Mouse (Mus musculus) midbrain, embryonic 12.5 days (tissue): ENCODE measurements at regions not wholly inside any gene's neighbourhood (a gene's known extent, or its start where the extent isn't known, plus 50 kb on each side); places are given as distances from the start of the nearest gene placed in this dataset.

Experiments
- ATAC-seq: fragments of 200-750 bp; cut with Nextera tagmentation; 2 replicates; pipeline ENCODE4 v1.8.0; 2017; ENCODE audit warnings: low read depth, moderate TSS enrichment, moderate library complexity; ENCODE audit not compliant: low FRiP score
- H3K27ac ChIP-seq: fragments of 300-500 bp; sonication (generic); replicated peaks from 2 replicates; pipeline ENCODE4 v1.5.1; 2016; ENCODE audit warnings: mild to moderate bottlenecking
- H3K27me3 ChIP-seq: fragments of 300-500 bp; sonication (generic); 2 replicates; pipeline ENCODE4 v1.6.1; 2016; ENCODE audit warnings: mild to moderate bottlenecking
- H3K36me3 ChIP-seq: fragments of 300-500 bp; sonication (generic); 2 replicates; pipeline ENCODE4 v1.6.1; 2016
- H3K4me1 ChIP-seq: fragments of 300-500 bp; sonication (generic); 2 replicates; pipeline ENCODE4 v1.6.1; 2016
- H3K4me2 ChIP-seq: fragments of 300-500 bp; sonication (generic); replicated peaks from 2 replicates; pipeline ENCODE4 v1.6.1; 2016; ENCODE audit warnings: mild to moderate bottlenecking, moderate library complexity
- H3K4me3 ChIP-seq: fragments of 300-500 bp; sonication (generic); 2 replicates; pipeline ENCODE4 v1.5.1; 2016; ENCODE audit warnings: mild to moderate bottlenecking
- H3K9ac ChIP-seq: fragments of 300-500 bp; sonication (generic); replicated peaks from 2 replicates; pipeline ENCODE4 v1.6.1; 2016; ENCODE audit warnings: mild to moderate bottlenecking, moderate library complexity
- H3K9me3 ChIP-seq: fragments of 300-500 bp; sonication (generic); 2 replicates; pipeline ENCODE4 v1.6.1; 2016; ENCODE audit warnings: mild to moderate bottlenecking
- WGBS: fragments of 180-500 bp; shearing (Covaris S2); methylation state at CpG from one replicate; pipeline ENCODE4 v1.1.7; 2016; 5-methylcytosine and 5-hydroxymethylcytosine counted together

- no peak overlapping the region for H3K9ac ChIP-seq
- H3K27me3 ChIP-seq: no peaks in the 10 kb centered on the region
- H3K4me3 ChIP-seq: no peak overlapping the region
- peak; percentile 52 for ATAC-seq
- H3K4me1 ChIP-seq: peaks cover 10% of the 10 kb centered on the region
- H3K4me2 ChIP-seq: no peak overlapping the region
- H3K27ac ChIP-seq: no peak overlapping the region
- no peaks in the 10 kb centered on the region for H3K9me3 ChIP-seq
- 86% methylated on average over 3 of the region's 3 CpGs for WGBS
- H3K36me3 ChIP-seq: no peaks in the 10 kb centered on the region
These were observed 67.9 kb upstream of the Adgrl3 start for GRCm38 (mm10) chr5:80951861-80952599.

- peak; percentile 20; the same call in 1 of the 2 replicates for ATAC-seq
- Histone ChIP-seq H3K4me1 (peaks cover 10% of the 10 kb centered on the region), H3K9ac (no peak overlapping the region), H3K9me3 (no peaks in the 10 kb centered on the region), H3K4me2 (no peak overlapping the region), H3K27me3 (no peaks in the 10 kb centered on the region), H3K27ac (no peak overlapping the region), H3K36me3 (no peaks in the 10 kb centered on the region), H3K4me3 (no peak overlapping the region)
- whole genome bisulfite sequencing: 48% methylated on average over 4 of the region's 4 CpGs
These were observed 67.2 kb upstream of the Adgrl3 start for GRCm38 (mm10) chr5:80952600-80953218.
